Comparison of ENCODE assay signal across 8 mouse cellular contexts in genomic region chr3:37846191-37847003, GRCm38 (mm10).
DNase-seq lines count a peak whose midpoint lies in the region; ATAC-seq lines count a peak whose summit lies in the region.

No protein-coding gene starts in this region.

- H3K9me3 ChIP-seq in stomach, embryonic 16.5 days (replicated peaks; ENCODE audit: control insufficient read depth, low read length), result no peaks in the 10 kb centered on the region

- no peak overlapping the region for H3K4me3 ChIP-seq in stomach, embryonic 16.5 days (replicated peaks; ENCODE audit: low read length)

- no peaks in the 10 kb centered on the region for H3K36me3 ChIP-seq in stomach, embryonic 16.5 days (ENCODE audit: control insufficient read depth, insufficient read depth, low read length)

- no peak overlapping the region for H3K9ac ChIP-seq in stomach, embryonic 16.5 days (ENCODE audit: low read length)

- ATAC-seq in stomach, embryonic 16.5 days (ENCODE audit: insufficient read depth, low FRiP score), result peak; percentile 74

- DNase-seq in testis, postnatal 10 days (ENCODE audit: low spot score), result peak; percentile 51
- no peak for DNase-seq in testis, postnatal 14 days (ENCODE audit: low spot score)
- peak; percentile 61 for DNase-seq in heart, postnatal 25 days (ENCODE audit: low spot score)
- peak; percentile 37 to 56 for DNase-seq in kidney, postnatal 25 days
- no peak for DNase-seq in left cerebral cortex, postnatal 4 days
- no peak for DNase-seq in yolk sac, embryonic 10.5 days (ENCODE audit: low spot score)
- no peak for DNase-seq in adrenal gland, postnatal 25 days

- WGBS in stomach, embryonic 16.5 days, result 61% methylated on average over 3 of the region's 3 CpGs

- peak overlapping the region; percentile 30 for H3K27ac ChIP-seq in stomach, embryonic 16.5 days (ENCODE audit: low read length)

- H3K4me2 ChIP-seq in stomach, embryonic 16.5 days (ENCODE audit: low read depth, low read length), result no peak overlapping the region

- H3K4me1 ChIP-seq in stomach, embryonic 16.5 days (ENCODE audit: control insufficient read depth, insufficient read depth, low read length), result peaks cover 6% of the 10 kb centered on the region

- intact Hi-C loops in heart, postnatal 25 days (cut with DNase I), result no loop called here
- intact Hi-C loops in left cerebral cortex, postnatal 4 days (cut with DNase I), result no loop called here

- H3K27me3 ChIP-seq in stomach, embryonic 16.5 days (ENCODE audit: control insufficient read depth, insufficient read depth, low read length), result no peaks in the 10 kb centered on the region

Comparison
In these comparisons a context has a peak if more than half of its experiments do, and no peak if none do; other contexts are left out.
1. DNase-seq: peak in testis, postnatal 10 days (single experiment), heart, postnatal 25 days (single experiment) and kidney, postnatal 25 days (2 of 2); none in testis, postnatal 14 days (single experiment), left cerebral cortex, postnatal 4 days (single experiment), yolk sac, embryonic 10.5 days (single experiment) and adrenal gland, postnatal 25 days (single experiment).